Mouse (Mus musculus) small intestine, adult 2 months (tissue): ENCODE results near the gene Jph3.

ENCODE experiments used
- CTCF ChIP-seq: fragments of 200-500 bp; IDR thresholded peaks from 2 replicates; pipeline ENCODE4 v1.5.1; 2012; ENCODE audit warnings: low read depth, mild to moderate bottlenecking, control low read depth, inconsistent platforms, low read length, moderate library complexity, mixed read lengths; ENCODE audit not compliant: insufficient replicate concordance, insufficient read length; ENCODE audit errors: extremely low read depth
- POLR2A ChIP-seq: fragments of 200-500 bp; IDR thresholded peaks from 2 replicates; pipeline ENCODE4 v1.6.1; 2012; ENCODE audit warnings: low read depth, mild to moderate bottlenecking, control low read depth, inconsistent platforms, low read length, moderate library complexity

GRCm38 (mm10) chr8:121730170-121730569 is 747 bp downstream of the Jph3 start:
- TF ChIP-seq POLR2A (no peak), CTCF (no peak)
